Mouse (Mus musculus) urinary bladder, postnatal 14 days (tissue): Measurements from ENCODE around the gene Pgpep1l.
"Not testable (repeated sequence)": the region's sequence is repeated elsewhere in the genome, so short reads cannot be mapped to it uniquely, and the experiment has no call there.

Source experiments
- DNase-seq: peaks from one replicate; pipeline ENCODE4 v3.0.0; 2021; ENCODE audit warnings: low spot score

Gene Pgpep1l

DNA sequence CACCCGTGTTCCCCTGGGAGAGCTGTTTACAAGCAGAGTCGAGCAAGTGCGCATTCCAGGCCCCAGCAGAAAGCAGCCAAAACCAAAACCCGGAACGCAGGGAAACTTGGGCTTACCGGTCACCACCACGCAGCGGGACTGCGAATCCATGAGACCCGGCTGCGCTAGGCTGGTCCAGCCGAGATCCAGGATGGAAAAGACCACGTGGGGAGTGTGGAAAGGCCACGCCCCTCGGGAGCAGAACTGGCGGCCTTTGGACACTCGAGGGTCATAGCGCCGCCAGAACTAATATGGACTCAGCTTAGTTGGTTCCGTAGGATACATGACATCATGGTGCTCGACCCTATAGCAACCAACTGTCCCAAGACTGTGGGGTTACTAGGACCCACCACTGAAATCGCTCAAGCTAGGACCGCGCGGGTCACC, at the start of gene Pgpep1l:
Gene Pgpep1l (minus strand): TSS at position 206 of the 426 bp plus-strand sequence.
- peak; percentile 36 for DNase-seq

DNA sequence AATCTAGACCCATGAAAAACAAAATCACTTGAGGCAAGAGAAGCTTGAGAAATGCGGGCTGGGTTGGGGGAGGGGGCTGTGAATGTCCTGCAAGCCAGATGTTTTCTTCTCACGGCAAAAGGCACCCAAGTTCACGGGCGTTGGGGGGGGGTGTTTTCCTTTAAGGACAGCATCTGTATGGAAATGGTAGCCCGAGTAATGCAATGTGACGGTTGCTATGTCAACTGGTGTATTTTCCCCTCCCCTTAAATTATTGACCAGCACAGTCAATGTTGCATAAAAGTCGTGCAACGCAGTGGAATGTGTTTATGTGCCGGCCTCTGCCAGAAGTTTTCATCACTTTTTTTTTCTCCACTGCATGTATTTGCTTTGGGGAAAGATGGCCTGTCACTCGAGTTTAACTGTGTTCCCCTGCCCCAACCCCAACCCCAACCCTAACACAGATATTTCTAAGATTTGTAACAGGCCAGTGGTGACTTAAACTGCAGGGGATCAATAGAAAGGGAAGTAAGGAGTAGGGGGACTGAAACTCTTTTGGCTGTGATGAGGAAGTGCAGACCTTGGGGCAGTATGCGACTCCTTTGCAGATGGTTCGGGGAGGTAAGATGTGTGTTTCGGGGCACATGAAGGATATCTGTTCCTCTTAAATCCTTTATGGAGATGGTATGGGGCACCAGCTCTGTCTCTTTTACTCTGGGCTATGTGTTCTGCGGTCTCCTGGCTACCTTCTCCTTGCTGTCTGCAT, 49.2 kb upstream of the Pgpep1l start:
- no peak for DNase-seq

DNA sequence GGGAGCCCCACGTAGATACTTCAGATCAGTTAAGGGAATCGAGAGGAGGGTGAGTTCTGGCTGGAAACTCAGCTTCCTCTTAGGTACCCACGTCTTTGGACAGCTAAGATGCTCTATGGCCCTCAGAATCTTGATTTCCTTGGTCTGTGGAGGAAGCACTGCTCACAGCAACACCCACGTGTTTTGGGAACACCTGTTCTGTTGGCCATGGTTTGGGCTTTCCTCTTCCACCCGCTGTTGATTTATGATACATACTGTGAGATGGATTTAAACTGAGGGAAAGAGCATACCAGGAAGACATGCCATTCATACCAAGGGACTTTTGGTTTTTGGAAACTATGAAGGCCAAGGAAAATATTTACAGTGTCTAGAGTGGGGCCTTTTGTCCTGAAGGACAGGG, 48.4 kb upstream of the Pgpep1l start:
- DNase-seq, result no peak

DNA sequence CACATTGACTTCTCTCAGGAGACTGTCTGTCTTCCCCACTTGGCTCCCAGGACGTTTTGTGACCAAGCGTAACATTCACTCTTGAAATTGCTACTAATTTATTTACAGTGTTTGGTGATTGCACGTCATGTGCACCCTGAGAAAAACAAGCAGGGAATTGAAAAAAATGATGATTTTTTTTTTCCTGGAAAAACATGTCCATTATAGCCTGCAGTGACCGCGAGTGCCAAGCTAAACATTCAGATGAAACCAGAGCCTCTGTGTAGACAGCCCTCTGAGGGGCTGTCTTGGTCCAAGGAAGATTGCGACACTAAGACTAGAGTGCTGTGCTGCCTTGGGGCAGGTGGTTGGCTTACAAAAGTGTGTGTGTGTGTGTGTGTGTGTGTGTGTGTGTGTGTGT, 47.4 kb upstream of the Pgpep1l start:
- no peak for DNase-seq

DNA sequence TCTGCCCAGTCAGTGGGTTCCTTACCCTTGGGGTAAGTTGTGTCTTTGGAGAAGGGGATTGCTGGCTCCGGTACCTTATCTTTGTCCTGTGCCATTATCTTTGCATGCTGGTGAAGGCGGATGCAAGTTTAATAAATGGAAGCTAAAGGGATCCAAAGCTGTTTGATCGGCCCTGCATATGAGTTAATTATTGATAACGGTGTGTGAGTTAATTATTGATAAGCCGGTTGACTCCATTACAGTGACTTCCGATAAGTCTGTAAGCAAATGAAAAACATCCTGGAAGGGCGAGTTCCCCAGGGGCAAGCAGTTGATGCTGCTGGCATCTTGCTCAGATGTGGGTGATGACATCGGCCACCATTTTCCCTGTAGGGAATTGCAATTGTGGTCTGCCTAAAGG, 42.7 kb upstream of the Pgpep1l start:
- DNase-seq, result no peak

DNA sequence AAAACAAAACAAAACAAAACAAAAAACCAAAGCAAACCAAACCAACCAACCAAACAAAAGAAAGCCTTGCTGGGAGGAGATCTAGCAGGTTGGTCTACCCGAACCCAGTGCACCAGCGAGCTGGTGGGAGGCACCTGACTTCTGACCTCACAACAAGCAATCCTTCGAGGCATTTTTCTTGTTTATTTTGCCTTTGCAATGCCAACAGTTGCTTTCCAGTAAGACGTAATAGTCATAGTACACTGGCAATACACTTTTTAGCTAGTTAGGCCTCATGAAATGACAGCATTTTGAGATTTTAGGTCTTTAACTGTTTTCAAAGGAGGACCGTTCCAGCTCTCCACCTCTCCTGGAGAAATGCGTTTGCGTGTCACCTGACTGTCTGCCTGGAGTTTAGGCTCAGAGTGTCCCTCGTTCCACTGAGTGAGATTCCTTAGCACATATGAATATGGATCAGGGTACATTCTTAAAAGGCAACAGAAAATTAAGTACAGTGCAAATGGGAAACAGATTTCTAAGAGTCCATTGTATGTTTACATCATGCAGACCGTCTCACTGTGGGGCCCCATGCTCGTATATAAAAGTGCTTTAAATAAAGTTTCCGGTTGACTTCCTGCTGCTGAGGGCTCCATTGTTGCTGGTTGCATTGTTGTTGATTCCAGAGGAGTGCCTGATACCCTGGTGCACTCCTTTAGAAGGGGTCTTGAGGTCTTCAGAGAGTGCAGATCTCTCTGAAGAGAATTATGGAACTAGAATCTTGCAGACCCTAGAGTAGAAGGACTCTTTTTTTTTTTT, 41.9 kb upstream of the Pgpep1l start:
- DNase-seq, result no peak

DNA sequence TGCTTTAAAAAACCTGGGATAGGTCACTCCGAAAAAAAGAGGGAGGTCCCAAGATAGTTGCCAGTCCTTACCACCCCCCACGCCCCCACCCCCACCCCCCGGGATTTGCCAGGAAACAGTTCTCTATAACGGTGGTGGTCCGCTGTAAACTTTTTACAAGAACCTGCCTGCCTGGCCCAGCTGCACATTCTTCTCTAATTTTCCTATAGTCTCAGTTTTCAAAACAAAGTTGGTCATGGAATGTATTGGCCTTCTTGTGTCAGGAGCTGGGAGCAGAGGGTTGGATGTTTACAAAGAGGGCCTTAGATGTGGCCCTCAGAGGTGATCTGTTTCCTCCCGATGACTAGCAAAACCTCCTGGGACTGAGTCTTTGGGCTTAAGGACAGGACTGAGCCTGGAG, 39.7 kb upstream of the Pgpep1l start:
- DNase-seq, result no peak

DNA sequence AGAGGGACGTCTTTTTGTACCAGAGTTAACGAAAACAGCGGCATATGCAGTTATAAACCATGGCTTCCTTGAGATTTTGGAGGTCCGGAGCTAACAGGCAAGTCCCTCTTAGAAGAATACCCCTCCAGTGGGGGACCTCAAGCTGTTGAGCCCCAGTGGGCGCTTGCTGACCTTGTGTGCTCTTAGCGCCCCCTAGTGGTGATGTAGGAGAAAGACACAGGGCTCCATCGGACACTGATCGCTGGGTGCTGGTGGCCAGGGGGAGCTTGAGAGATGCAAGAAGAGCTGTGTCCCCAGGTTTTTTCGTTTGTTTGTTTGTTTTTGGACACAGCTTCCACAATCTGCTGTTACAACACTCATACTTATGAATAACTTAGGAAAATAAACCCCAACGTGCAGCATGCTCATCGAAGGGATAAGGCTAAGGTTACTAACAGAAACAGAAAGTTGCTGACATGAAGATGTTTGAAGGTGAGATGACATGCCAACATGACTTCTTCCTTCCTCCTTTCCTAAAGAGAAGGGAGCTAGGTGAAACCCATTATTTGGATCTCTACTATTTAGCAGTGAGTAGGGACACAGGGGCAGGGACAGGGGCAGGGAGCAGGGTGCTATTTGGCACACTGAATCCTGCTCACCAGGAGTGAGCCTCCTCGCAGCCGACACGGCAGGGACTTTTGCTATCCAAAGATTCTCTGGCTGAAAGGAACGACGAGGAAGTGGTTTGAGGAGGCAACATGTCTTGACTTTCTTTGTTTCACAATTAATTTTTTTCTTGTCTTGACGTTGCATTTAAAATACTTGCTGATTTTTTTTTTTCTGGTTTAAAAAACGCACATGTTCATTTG, 38.8 kb upstream of the Pgpep1l start:
- DNase-seq, result peak; percentile 52

DNA sequence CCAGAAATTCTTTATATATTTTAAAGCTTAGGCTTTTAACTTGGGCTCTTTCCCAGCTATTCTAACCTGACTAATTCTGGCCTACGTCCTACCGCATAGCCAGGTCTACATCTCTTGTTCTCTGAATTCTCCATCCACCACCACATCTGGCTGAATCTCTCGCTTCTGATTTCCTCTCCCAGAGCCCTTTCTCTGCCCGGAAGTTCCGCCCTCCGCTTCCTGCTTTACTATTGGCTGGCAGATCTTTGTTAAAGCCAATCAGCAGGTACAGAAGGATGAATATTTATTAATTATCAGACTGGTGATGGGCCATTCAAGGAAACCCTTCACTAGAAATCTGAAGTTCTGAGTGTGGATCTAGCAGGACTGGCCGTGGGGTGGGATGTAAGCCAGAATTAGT, 37.1 kb upstream of the Pgpep1l start:
- no peak for DNase-seq

DNA sequence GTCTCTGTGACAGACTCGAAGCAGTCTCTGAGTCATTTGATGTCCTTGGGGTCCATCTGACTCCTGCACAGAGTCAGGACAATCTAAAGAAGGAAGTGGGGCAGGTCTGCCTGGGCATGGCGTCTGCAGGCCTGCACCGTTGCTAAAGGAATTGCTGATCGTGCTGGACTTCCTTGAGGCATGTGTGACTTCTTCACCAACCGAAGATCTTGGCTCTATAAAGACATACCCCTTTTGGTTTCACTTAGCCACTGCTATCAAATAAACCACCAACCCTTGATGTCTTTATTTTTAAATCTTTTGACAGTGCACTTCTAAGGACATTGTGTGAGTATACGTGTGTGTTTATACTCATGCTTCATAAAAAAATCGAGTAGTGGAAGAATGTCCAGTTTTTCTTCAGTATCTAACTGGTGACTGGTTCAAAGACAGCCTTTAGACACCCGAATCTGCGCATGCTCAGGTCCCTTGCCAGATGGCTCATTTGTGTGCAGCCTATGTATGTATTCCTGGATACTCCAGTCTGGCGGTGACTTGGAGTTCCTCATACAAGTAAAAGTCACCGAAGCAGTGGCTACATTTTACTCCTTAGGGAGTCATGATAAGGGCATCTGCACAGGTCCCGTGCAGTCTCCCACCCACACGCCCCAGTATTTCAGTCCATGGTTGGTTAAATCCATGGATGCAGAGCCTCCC, 34.5 kb upstream of the Pgpep1l start:
- DNase-seq, result no peak

DNA sequence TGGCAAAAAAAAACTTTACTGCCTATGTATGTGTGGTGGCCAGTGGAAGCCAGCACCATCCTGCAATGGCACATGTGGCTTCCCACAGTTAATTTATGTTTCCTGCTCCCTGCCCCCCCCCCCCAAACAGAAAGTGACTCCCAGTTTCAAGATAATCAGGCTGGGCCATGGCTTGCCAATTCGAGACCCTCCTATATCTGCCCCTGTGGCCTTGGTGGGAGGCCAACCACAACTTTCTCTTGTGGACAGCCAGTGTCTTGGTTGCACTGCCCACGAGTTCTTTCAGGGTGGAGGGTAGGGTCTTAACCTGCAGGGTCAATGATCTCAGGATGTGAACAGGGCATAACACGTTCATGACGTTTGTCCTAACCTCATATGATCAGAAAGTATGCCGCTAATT, 32.5 kb upstream of the Pgpep1l start:
- DNase-seq, result no peak

DNA sequence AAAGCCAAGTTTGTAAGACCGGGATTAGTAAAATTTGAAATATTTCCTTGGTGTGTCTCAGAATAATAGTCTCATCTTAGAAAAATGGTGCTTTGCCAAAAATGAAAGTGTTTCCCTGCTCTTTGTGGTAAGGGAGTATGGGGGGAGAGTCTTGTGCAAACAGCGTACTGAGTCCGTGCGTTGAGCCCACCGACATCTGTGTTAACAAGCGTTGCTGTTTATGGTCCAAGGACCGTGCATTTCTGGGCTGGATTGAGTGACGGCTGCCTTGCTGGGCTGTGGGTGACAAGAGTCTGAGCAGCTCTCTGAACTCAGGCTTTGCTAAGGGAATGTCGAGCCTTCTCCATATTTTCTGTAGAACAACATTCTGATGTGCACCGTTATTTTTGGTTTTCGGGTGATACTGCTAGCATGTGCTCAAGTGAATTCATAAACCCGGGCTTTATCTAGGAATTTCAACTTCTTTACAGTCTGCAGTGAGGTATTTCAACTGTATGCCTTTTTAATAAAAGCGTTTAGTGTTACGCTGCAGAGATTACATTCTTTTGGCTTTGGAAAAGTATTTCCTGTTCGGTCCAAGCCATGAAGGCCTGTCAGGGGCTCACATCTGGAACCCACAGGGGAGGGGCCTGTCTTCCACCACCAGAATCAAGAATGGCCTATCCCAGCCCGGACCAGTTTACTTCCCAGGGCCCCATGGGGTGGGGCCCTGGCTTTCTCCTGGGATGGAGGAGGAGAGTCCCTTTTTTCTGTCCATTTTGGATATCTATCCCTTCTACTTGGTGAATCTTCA, 30.2 kb upstream of the Pgpep1l start:
- DNase-seq, result no peak

DNA sequence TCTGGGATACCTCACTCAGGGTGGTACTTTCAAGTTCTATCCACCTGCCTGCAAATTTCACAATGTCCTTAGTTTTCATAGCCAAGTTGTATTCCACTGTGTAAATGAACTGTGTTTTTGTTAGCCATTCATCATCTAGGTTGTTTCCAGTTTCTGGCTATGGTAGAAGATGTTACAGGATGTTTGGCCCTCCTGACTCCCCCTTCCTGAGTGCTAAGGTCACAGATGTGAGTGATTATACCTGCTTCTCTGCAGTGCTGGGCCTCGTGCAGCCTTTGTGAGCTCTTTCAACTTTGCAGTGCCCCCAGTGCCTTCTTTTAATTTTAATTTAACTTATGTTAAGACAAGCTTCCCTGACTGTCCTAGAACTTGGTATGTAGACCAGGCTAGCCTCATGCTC, 27.6 kb upstream of the Pgpep1l start:
- DNase-seq, result no peak

DNA sequence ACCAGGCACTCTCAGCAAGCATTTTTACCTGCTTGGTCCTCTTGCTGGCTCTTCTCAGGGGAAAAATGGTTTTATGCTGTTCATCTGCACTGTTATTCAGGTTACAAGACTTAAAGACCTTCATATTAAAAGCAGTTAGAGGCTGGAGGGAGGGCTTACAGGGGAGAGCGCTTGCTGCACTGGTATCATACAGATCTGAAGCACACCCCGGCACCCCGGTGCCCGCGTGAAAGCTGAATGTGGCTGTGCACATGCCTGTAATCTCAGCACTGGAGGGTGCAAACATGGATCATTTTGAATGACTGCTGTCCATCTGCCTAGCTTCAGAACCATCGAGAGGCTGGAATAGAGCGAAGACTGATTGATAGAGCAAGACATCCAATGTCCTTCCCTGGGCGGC, 25.0 kb upstream of the Pgpep1l start:
- no peak for DNase-seq

DNA sequence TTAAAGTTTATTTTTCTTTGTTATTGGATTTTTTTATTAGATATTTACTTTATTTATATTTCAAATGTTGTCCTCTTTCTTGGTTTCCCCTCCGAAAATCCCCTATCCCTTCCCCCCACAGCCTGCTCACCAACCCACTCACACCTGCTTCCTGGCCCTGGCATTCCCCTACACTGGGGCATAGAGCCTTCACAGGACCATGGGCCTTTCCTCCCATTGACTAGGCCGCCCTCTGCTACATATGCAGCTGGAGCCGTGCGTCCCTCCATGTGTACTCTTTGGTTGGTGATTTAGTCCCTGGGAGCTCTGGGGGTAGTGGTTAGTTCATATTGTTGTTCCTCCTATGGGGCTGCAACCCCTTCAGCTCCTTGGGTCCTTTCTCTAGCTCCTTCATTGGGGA, 24.0 kb upstream of the Pgpep1l start:
- not testable (repeated sequence) for DNase-seq

DNA sequence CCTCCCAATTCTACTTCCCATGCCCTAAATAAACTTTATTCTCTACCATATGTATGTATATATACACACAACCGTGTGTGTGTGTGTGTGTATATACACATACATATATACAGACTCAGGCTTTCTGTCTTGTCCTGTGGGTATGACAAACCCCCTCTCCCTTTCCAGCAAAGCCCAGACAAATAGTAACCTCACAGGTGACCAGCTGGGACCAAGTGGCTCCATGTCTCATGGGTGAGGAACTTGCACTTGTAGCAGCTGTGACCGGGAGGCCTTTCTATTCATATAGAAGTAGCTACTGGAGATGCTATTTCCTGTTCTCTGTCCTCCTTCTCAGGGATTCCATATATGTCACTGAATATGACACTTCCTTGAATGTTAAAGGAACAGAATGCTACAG, 23.5 kb upstream of the Pgpep1l start:
- DNase-seq, result no peak

DNA sequence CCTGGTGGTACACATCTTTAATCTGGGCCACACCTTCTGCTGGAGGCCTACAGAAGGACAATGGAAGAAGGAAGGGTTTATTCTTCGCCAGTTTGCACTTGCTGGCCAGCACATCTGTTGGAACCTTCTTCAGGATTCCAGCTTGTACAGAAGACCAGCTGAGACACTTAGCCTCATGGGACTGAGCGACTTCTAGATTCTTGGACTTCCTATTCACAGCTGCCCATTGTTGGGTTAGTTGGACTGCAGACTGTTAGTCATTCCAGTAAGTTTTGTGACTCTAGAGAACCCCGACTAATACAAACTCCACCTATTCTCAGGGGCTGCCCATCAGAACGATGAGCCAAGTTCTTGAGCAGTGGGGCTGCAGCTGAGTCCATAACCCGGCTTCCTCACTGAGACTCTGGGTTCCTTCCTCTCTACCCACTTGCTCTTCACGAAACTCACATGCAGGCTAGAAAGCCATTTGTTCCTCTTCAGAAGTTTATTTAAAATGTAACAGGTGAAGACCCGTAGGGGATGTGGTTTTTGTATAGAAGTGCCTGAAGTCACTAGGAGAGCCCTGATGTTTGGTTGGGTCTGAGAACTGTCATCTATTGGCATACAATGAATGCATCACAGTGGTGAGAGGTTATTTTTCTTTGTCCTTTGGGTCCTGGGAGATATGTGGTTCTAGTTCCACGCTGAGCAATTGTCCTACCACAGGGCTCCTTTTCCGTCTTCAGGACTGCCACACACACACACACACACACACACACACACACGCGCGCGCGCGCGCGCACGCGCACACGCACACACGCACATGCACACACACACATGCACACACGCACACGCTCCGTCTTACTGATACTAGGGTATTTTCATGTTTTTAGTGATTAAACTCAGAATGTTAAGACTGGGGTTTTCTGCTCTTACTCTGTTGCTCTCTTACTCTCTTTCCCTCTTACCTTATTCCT, 22.8 kb upstream of the Pgpep1l start:
- no peak for DNase-seq

DNA sequence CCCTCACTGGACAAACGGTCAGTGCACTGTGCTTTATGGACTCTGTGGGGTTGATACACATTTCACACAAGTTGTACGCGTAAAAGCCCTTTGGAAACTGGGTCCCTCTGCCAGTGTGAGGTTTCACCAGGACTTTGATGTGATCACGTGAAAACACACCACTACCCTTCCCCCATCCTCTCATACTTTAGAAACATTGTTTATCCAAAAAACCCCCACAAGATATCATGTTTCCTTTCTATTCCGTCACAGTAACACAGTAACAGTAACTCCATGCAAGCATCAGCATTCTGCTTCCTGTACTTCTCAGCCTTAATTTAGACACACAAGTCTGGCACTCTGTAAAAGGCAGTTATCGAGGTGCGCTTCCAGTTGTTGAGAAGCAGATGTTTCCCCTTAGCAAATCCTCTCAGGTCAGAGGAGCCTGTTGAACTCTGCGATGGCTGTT, 21.8 kb upstream of the Pgpep1l start:
- no peak for DNase-seq

DNA sequence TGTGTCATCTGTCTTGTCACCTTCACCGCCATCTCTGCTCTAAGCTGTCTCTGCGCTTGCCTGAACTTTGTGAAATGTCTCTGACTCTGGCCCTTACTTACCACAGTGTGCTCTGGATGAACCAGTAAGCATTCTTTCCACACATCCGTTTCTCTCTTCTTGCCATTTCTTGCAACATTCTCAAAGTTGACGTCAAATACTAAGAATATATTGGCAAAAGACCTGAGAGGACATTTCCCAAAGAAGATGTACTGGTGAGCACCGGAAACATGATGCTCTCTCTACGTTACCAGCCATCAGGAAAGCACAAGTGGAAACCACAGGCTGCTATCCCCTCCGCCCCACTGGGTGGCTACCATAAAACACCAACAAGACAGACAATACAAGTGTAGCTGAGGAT, 19.7 kb upstream of the Pgpep1l start:
- no peak for DNase-seq

DNA sequence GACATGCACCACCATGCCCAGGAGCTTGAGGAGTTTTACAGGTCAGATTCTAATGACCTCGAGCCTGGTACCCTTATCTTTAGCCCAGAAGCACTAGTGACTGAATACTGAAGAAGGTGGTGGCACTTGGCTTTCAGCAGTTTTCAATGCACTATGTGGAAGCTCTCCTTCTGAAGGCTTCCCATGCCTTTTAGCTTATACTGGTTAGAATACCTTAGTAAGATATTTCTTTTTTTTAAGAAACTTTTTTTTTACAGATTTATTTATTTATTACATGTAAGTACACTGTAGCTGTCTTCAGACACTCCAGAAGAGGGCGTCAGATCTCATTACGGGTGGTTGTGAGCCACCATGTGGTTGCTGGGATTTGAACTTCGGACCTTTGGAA, 19.1 kb upstream of the Pgpep1l start:
- DNase-seq, result not testable (repeated sequence)
